Mouse (Mus musculus) brain, embryonic 14.5 days (tissue): ENCODE measurements around the gene Gm45799.

Source experiments
- CTCF ChIP-seq: fragments of 200-500 bp; IDR thresholded peaks from 2 replicates; pipeline ENCODE4 v1.5.1; 2012; ENCODE audit warnings: inconsistent platforms, mild to moderate bottlenecking, moderate library complexity, borderline replicate concordance; ENCODE audit not compliant: insufficient read depth, insufficient read length; ENCODE audit errors: extremely low read depth
- POLR2A ChIP-seq: fragments of 200-500 bp; IDR thresholded peaks from 2 replicates; pipeline ENCODE4 v1.6.1; 2012; ENCODE audit warnings: mild to moderate bottlenecking, inconsistent platforms, borderline replicate concordance; ENCODE audit not compliant: poor library complexity, insufficient read depth, insufficient read length, severe bottlenecking; ENCODE audit errors: extremely low read depth

GRCm38 (mm10) chr7:105614400-105614799 is 26.0 kb upstream of the Gm45799 start:
- TF ChIP-seq CTCF = no peak
- no peak for TF ChIP-seq POLR2A
